Mouse (Mus musculus): ENCODE measurements around the gene Hmmr.

DNA sequence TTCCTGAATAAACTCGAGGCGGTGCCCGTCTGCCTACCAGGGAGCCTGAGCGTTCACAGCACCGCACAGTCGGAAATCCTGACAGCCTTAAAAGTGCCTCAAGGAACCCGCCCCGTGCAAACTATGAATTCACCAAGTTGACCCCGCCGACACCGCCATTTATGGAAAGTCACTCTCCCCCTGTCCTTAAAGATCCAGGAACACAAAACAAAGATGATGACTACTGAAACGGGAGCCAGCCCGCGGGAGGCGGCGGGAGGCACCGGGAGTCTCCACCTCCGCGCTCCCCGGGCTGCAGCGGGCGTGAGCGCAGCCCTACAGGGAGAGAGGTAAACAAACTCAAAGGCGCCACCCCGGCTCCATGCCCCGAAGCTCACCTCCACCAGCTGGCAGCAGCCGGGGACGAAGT, 41.1 kb downstream of the Hmmr start:
- TF ChIP-seq CTCF (IDR thresholded peaks at IDR 0.05; ENCODE audit: low read depth, low read length): no peak
- no peak for TF ChIP-seq POLR2A (IDR thresholded peaks at IDR 0.05; ENCODE audit: extremely low read depth, insufficient read depth, low read length)

Data from liver, adult 2 months (tissue).